Mouse (Mus musculus): ENCODE data around the gene Cry2.

- TF ChIP-seq CTCF (conservative IDR thresholded peaks at IDR 0.05; ENCODE audit: low read length) = no peak
- TF ChIP-seq NANOG (IDR thresholded peaks at IDR 0.05; ENCODE audit: borderline replicate concordance, low read length) = no peak
- TF ChIP-seq POU5F1 (IDR thresholded peaks at IDR 0.05; ENCODE audit: borderline replicate concordance, low read length) = no peak
These were observed 69.8 kb downstream of the Cry2 start for GRCm38 (mm10) chr2:92364086-92364485.
